17 mouse cellular contexts compared by ENCODE assay signal in genomic region chr12:112736636-112736925, GRCm38 (mm10). TPM values are rescaled to one million over a fixed set of nuclear protein-coding genes. Genes with fewer than 3 reads are reported as not detected.
"Had no signal": no experiment of that assay in that cellular context is flagged by ENCODE, and none has a peak within 500 bp of the region (broad histone marks: within the 10 kb centered on the region; RNA-seq: fewer than 3 reads in every experiment).

No protein-coding gene starts in this region.

- H3K9ac ChIP-seq: liver, postnatal 0 days; lung, embryonic 15.5 days; midbrain, embryonic 13.5 days; midbrain, embryonic 15.5 days; neural tube, embryonic 12.5 days; stomach, embryonic 15.5 days had no signal

- H3K27me3 ChIP-seq: lung, embryonic 15.5 days; midbrain, embryonic 13.5 days; midbrain, embryonic 15.5 days; neural tube, embryonic 12.5 days; stomach, embryonic 15.5 days had no signal

- ATAC-seq: liver, postnatal 0 days; lung, postnatal 0 days; midbrain, embryonic 13.5 days; midbrain, embryonic 15.5 days had no signal

- DNase-seq: liver, postnatal 0 days; lung, adult 2 months; lung, postnatal 14 days; lung, postnatal 36 days; thymus, adult 2 months; thymus, postnatal 25 days; thymus, postnatal 4 days had no signal

- H3K27ac ChIP-seq: lung, embryonic 15.5 days; macrophage; midbrain, embryonic 13.5 days; midbrain, embryonic 15.5 days; neural tube, embryonic 12.5 days; stomach, embryonic 15.5 days; stomach, postnatal 0 days had no signal

- H3K9me3 ChIP-seq: lung, embryonic 15.5 days; megakaryocyte, embryonic 14.5 days; midbrain, embryonic 13.5 days; midbrain, embryonic 15.5 days; neural tube, embryonic 12.5 days; stomach, embryonic 15.5 days had no signal

- H3K4me2 ChIP-seq: lung, embryonic 15.5 days; midbrain, embryonic 13.5 days; midbrain, embryonic 15.5 days; neural tube, embryonic 12.5 days; stomach, embryonic 15.5 days had no signal

- H3K4me1 ChIP-seq: lung, embryonic 15.5 days; megakaryocyte, embryonic 14.5 days; midbrain, embryonic 13.5 days; midbrain, embryonic 15.5 days; neural tube, embryonic 12.5 days; stomach, embryonic 15.5 days had no signal

- H3K4me3 ChIP-seq: lung, embryonic 15.5 days; megakaryocyte, embryonic 14.5 days; midbrain, embryonic 13.5 days; midbrain, embryonic 15.5 days; neural tube, embryonic 12.5 days; stomach, embryonic 15.5 days had no signal

RNA-seq across cellular contexts. Expression of gene Cep170b, which starts 16.3 kb away (rescaled TPM):
- total RNA-seq: monocyte, adult 5-6 weeks had no signal
